Mouse (Mus musculus) liver, embryonic 14.5 days (tissue): ENCODE data around the gene Mlh3. TPM values are rescaled to one million over a fixed set of nuclear protein-coding genes. Genes with fewer than 3 reads are reported as not detected.

Experiments used
- ATAC-seq: fragments of 200-750 bp; cut with Nextera tagmentation; 2 replicates; pipeline ENCODE4 v1.8.0; 2017; ENCODE audit warnings: moderate number of reproducible peaks, mild to moderate bottlenecking, moderate library complexity; ENCODE audit not compliant: insufficient read depth
- DNase-seq, 3 experiments: peaks; one replicate each; pipeline ENCODE4 v3.0.0-alpha.2; 2012 to 2013; ENCODE audit warnings: low read depth in 3 of 3, low spot score in 3 of 3
- H3K27ac ChIP-seq: fragments of 300-500 bp; sonication (generic); 2 replicates; pipeline ENCODE4 v1.5.1; 2014; ENCODE audit warnings: moderate library complexity, mild to moderate bottlenecking, control low read depth, inconsistent platforms
- H3K27me3 ChIP-seq: fragments of 300-500 bp; sonication (generic); 2 replicates; pipeline ENCODE4 v1.6.1; 2014; ENCODE audit warnings: mild to moderate bottlenecking, low read length, moderate library complexity; ENCODE audit not compliant: control insufficient read depth, insufficient read depth
- H3K36me3 ChIP-seq: fragments of 300-500 bp; sonication (generic); replicated peaks from 2 replicates; pipeline ENCODE4 v1.6.1; 2014; ENCODE audit warnings: low read depth; ENCODE audit not compliant: control insufficient read depth, insufficient read depth
- H3K4me1 ChIP-seq, 2 experiments: fragments of 200-500 bp in 1 of 2; fragments of 300-500 bp in 1 of 2; sonication (generic) in 1 of 2; replicated peaks; 2 replicates each; pipeline ENCODE4 v1.6.1; 2012 to 2014; ENCODE audit warnings: antibody characterized with exemption in 1 of 2, inconsistent platforms in 1 of 2, low read length in 1 of 2; ENCODE audit not compliant: control insufficient read depth in 2 of 2, insufficient read depth in 2 of 2
- H3K4me2 ChIP-seq: fragments of 300-500 bp; sonication (generic); 2 replicates; pipeline ENCODE4 v1.6.1; 2014; ENCODE audit warnings: low read depth, mild to moderate bottlenecking, control low read depth, moderate library complexity
- H3K4me3 ChIP-seq, 2 experiments: fragments of 200-500 bp in 1 of 2; fragments of 300-500 bp in 1 of 2; sonication (generic) in 1 of 2; 2 replicates each; pipeline ENCODE4 v1.5.1; 2012 to 2014; ENCODE audit warnings: low read depth in 2 of 2, low read length in 2 of 2, mild to moderate bottlenecking in 2 of 2, control low read depth in 1 of 2, inconsistent platforms in 1 of 2, moderate library complexity in 1 of 2; ENCODE audit not compliant: insufficient read depth in 1 of 2
- H3K9ac ChIP-seq: fragments of 300-500 bp; sonication (generic); replicated peaks from 2 replicates; pipeline ENCODE4 v1.6.1; 2014; ENCODE audit warnings: mild to moderate bottlenecking, control low read depth, moderate library complexity
- H3K9me3 ChIP-seq: fragments of 300-500 bp; sonication (generic); 2 replicates; pipeline ENCODE4 v1.6.1; 2016; ENCODE audit warnings: low read length, mixed read lengths; ENCODE audit not compliant: control insufficient read depth
- CTCF ChIP-seq: IDR thresholded peaks from 2 replicates; pipeline ENCODE4 v1.5.1; 2016; ENCODE audit warnings: antibody characterized with exemption, low read depth, control low read depth
- EP300 ChIP-seq: IDR thresholded peaks from 2 replicates; pipeline ENCODE4 v1.6.1; 2016; ENCODE audit warnings: antibody characterized with exemption, low read depth
- WGBS: fragments of 180-500 bp; shearing (Covaris S2); extraction: QIAGEN DNeasy Blood & Tissue Kit; methylation state at CpG from one replicate; pipeline ENCODE4 v1.1.7; 2014; ENCODE audit not compliant: insufficient replicate concordance; 5-methylcytosine and 5-hydroxymethylcytosine counted together
- polyA plus RNA-seq, 2 experiments: library from polyadenylated mRNA; depleted of rRNA in 1 of 2; stranded (reverse) in 1 of 2; unstranded in 1 of 2; fragments of >200 nt; fragmentation: Nextera tagmentation in 1 of 2; extraction: Ambion mirVana in 1 of 2; gene quantifications; 2 replicates each; pipeline versions ENCODE4 v1.2.1 to v1.2.3; 2012 to 2014

Mlh3 gene
- polyA plus RNA-seq, 2 experiments: 2.0 to 2.3 TPM

DNA sequence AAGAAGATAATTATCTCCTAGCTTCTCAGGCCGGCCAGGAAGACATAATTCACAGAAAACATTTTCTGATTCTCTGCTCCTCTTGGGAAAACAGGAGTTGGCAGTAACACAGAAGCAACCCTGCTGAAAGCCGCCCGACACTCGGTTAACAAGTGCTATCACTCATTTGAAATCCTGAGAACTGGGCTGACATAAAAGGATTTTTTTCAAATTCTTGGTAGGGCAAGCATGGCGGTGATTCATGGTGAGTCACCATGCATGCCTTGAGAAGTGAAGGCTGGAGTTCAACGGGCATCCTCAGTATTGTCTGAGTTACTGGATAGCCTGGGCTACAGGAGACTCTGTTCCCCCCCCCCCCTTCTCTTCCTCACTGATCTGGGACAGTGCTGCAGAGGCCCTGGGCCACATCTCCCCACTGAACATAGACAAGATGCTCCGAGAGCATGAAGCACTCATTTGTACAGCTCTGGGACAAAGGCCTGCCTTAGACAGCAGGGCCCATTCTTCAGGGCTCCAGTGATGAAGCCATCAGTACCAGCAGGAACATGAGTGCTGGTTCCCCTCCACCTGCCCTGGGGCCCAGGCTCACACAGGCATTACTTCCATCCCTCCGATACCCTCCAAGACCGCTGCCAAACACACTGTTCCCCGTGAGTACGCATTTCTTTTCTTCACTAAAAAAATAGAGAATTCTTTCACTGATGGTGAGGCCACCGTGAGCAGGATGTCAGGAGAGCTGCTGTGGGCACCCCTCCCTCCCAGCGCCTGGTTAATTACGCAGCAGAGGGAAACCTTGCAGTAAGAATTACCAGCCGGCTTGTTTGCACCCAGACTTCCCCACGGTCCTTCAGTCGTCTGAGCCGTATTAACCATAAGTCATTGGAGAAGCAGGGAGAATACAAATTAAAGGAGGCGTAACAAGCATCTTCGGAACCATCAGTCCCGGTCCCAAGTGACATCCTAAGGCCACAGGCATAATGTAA, 36.7 kb downstream of the Mlh3 start:
- WGBS: 76% methylated on average over 21 of the region's 21 CpGs
- no peaks in the 10 kb centered on the region for H3K36me3 ChIP-seq
- DNase-seq: no peak
- TF ChIP-seq EP300: no peak
- no peak for TF ChIP-seq CTCF
- H3K9ac ChIP-seq: no peak overlapping the region
- no peaks in the 10 kb centered on the region for H3K9me3 ChIP-seq
- no peak overlapping the region for H3K4me3 ChIP-seq
- H3K4me1 ChIP-seq: no peaks in the 10 kb centered on the region
- H3K27ac ChIP-seq: no peak overlapping the region
- H3K27me3 ChIP-seq: no peaks in the 10 kb centered on the region
- H3K4me2 ChIP-seq: no peak overlapping the region
- no peak for ATAC-seq

DNA sequence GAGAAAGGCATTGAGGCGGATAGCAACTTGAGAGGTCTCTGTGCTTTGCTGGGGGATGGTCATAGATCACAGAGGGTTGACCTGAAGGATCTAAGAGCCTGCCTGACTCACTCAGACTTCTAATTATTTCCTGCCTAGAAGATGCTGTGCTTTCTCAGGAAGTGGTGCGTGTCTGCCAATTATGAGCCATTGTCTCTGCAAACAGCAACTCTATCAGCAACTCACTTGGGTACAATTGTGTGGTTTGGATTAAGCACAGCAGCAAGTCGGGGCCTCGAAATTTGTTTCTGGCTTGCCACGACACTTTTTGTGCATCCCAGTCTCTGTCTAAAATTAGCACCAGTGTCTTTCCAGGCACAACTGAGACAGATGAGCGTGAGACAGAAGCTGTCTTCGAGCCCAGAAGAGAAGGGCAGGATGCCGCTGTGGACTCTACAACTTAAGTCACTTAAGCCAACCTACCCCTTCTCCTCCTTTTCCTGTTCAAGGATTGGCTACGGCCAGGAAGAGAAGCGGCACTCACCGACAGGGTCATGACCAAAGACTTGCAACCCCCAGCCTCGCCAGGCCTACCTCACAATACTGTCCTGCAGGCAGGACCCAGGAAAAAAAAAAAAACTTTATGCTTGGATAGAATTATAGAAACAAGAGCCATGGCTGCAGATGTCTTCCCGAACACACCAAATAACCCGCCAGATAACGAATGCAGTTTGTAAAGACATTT, 42.4 kb downstream of the Mlh3 start:
- Histone ChIP-seq H3K9me3 (no peaks in the 10 kb centered on the region), H3K27ac (no peak overlapping the region), H3K4me3 (no peak overlapping the region), H3K4me1 (no peaks in the 10 kb centered on the region), H3K9ac (no peak overlapping the region), H3K36me3 (peaks cover 18% of the 10 kb centered on the region), H3K4me2 (no peak overlapping the region), H3K27me3 (no peaks in the 10 kb centered on the region)
- TF ChIP-seq CTCF: no peak
- no peak for TF ChIP-seq EP300
- WGBS: 55% methylated on average over 15 of the region's 15 CpGs
- ATAC-seq: no peak
- DNase-seq: no peak

DNA sequence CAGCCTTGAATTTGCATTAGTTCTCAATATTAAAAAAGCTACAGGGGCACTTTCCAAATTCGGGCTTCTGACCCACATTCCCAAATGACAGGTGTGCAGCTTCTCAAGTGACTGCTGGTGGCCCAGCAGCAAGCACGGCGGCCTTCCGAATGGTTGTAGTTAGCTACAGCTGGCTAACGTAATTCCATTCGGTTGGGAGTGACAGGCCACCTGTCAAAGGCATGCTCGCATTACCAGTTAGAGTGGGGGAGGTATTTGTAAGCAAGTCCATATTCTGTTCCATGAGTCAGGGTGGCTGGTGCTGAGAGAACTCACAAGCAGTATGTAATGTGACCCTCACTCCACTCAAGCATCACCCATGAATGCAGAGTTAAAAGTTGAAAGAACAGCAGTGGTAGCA, 43.2 kb downstream of the Mlh3 start:
- no peak for TF ChIP-seq EP300
- no peak for TF ChIP-seq CTCF
- no peak for DNase-seq
- Histone ChIP-seq H3K27ac (no peak overlapping the region), H3K36me3 (peaks cover 25% of the 10 kb centered on the region), H3K9ac (no peak overlapping the region), H3K4me1 (no peaks in the 10 kb centered on the region), H3K9me3 (no peaks in the 10 kb centered on the region), H3K4me3 (no peak overlapping the region), H3K4me2 (no peak overlapping the region), H3K27me3 (no peaks in the 10 kb centered on the region)
- WGBS: 72% methylated on average over 7 of the region's 7 CpGs
- ATAC-seq: no peak

DNA sequence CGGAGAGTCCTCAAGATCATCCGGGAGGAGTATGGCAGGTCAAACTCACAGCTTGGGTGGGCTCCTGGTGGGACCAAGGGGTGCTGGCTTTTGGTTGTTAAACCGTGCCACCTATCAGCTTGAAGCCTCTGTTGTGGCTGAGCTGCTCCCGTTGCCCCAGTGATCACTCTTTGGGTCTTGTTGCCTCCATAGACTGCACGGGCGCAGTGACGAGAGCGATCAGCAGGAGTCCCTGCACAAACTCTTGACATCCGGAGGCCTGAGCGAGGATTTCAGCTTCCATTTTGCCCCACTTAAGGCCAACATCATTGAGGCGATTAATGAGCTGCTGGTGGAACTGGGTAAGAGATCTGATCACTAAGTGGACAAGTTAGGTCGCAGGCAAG, 50.5 kb downstream of the Mlh3 start:
- Histone ChIP-seq H3K27me3 (no peaks in the 10 kb centered on the region), H3K4me1 (peaks cover 4 to 13% of the 10 kb centered on the region in 2 experiments), H3K4me2 (peak overlapping the region; percentile 65), H3K9ac (peak overlapping the region; percentile 75), H3K9me3 (no peaks in the 10 kb centered on the region), H3K4me3 (peak overlapping the region; percentile 82 to 87), H3K36me3 (peaks cover 15% of the 10 kb centered on the region), H3K27ac (peak overlapping the region; percentile 13; the same call in 1 of the 2 replicates)
- WGBS: 2% methylated on average over 12 of the region's 12 CpGs
- peak; percentile 4; the same call in 1 of the 2 replicates for ATAC-seq
- peak; percentile 17 to 37 (median 28) for DNase-seq
- TF ChIP-seq EP300 (no peak), CTCF (peak; percentile 21; the same call in 1 of the 2 replicates)
